Mouse (Mus musculus): ENCODE data around the gene Grik5.

Gene Grik5

DNA sequence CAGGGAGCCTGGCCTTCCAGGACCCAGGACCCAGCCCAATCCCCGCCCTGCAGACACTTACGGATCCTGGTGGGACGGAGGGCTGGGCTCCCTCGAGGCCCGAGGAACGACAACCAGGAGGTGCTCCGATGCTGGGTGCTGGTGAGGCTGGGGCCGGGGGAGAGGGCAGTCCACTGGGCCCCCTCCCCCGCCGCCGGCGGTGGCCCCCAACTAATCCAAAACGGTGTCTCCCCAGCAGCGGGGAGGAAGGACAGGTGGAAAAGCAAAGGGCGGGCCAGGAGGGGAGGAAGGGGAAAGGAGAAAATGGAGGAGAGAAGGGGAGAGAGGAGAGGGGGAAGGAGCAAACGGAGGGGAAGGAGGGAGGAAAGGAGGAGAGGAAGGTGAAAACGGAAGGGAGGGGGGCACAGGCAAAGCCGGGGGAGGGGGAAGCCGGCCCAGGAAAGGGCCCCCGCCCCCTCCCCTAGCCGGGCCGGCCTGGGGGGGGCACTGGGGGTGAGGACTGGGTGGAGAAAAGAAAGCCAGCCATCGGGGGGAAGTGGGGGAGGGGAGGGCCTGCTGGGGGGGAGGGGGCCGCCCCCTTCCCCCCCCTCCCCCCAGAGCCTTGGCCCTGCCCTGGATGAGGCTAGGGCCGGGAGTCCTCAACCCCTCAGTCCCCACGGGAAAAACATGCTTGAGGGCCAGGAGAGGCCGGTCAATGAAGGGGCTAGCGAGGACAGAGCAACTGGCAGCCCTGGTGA is at the start of gene Grik5, which contains the start of gene Zfp574:
Gene Grik5, minus strand, starts transcription at position 368 of the 737 bp plus-strand sequence.
Gene Zfp574, plus strand, starts transcription at position 589 of the 737 bp plus-strand sequence.
- peak; percentile 32 for DNase-seq

DNA sequence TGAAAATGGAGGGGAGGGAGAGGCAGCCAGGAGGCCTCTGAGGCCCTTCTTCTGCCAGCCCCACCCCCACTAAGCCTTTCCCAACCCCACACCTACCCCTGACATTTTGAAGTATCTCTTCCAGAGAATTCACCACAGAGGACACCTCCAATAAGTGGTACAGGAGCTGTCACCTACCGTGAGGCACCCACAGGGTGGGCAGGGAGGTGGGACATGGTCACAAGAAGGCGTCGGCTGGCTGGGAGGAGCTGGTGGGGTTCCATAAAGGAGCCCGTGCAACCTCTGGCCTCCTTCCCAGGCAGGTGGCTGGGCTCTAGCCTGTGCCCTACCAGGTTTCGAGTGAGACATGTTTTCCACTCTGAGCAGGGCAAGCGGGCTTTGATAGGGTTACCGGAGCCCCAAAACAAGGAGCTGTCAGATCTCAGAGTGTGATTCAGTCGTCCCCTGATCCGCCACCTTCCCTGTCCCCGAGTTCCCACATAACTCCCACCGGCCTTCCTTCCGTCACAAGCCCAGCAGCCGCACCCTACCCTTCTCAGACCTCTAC is 49.2 kb upstream of the Grik5 start:
- DNase-seq, result no peak

DNA sequence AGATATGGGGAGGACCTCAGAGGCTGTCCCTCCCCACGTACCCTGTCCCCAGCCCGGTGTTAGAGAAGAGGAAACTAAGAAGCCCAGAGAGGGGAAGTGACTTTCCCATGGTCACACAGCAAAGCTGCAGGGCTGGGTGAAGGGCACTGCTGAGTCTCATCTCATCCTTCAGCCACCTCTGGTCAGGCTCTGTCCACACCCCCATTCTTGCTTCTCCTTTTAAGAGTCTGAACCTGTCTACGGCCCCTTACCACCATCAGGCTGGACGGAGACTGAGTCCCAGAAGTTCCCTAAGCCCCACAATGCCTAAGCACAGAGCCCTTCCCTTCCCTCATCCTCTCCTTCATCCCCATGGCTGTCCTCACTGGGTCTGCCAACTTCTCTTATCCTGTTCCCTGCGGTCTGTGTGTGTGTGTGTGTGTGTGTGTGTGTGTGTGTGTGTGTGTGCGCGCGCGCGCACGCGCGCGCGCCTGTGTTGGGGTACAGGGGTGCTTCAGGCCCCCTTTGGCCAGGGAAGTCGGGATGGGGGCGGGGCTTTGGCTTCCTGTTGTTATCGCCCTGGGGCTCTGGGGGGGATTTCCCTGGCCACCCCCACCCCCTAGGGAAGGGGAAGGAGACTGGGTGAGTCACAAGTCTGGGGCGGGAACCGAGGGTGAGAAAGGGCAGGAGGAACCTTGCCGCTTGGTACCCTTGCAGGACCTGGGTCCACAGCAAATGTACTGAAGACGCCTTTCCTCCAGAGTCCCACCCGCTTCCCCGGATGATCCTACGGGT is 48.1 kb upstream of the Grik5 start:
- peak; percentile 28 for DNase-seq

DNA sequence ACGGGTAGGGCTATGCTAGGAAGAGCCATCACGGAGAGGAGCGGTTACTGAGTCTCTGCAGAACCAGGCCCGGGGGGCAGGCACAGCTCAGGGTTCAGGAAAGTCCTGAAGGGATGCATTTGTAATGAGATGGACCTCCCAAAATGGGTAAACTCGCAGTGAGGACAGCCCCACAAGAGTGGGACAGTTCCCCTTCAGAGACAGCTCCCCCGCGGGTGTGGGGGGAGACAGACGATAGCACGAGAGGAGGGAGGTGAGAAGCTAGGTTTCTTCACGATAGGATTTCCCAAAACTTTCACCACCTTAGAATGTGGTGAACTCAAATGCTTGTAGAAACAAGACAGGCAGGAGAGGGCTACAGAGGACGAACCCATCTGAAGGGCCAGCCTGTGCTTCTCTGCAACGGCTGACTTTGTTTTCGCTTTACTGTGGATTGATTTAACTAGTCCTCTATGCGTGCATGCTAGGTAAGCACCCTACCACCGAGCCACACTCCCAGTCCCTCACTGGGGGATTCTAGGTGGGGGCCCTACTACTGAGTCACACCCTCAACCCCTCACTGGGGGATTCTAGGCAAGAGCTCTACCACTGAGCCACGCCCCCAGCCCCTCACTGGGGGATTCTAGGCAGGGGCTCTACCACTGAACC is 40.9 kb upstream of the Grik5 start:
- no peak for DNase-seq

DNA sequence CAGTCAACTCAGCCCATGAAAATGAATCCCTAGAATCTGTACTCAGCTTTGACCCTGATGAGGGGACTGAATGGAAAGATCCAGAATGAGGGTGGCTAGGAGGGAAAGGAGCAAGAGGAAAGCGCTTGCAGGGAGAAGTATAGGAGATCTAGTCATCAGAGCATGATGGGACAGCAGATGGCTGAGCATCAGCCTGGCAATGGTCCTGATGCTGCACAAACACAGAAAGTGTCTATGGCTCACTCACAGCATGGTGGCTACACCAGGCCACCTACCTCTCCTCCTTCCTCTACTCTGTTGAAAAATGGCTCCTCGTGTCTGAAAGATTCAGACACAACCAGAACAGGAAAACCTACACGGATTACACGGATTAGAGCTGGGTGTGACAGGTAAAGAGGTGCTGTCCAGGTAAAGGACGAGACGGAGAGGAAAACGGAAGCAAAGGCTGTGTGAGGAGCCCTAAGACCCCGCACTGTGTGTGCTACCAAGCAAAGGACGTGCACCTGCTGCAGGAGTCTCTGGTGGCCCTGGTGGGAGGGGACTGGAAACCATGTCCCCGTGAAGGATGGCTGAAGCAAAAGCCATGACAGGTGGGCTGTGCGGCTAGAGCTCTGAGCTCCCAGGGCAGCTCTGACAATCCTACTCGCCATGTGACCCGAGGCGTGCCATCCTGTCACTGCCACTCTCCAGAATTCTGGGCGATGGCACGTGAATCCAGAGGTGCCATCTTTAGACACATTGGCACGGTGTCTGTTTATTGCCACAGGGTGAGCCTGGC is 40.2 kb upstream of the Grik5 start:
- no peak for DNase-seq

DNA sequence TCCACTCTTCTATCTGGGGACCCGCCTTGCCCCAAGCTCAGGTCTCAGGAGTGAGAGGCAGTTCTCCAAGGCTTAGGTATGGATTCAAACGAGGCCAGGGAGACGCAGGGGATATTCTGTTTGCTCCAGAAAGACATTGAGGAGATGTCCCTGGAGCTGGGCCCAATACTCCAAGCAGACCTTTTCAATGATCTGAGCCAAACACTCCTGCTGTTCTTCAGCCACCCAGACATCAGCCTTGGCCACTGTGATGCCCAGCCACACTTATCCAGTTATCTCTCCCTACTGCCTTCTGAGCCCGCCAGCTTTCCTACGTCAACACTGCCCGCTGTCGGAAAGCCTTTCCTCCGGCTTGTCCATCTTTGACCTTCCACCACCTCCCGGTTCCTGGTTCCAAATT is 38.2 kb upstream of the Grik5 start:
- no peak for DNase-seq

DNA sequence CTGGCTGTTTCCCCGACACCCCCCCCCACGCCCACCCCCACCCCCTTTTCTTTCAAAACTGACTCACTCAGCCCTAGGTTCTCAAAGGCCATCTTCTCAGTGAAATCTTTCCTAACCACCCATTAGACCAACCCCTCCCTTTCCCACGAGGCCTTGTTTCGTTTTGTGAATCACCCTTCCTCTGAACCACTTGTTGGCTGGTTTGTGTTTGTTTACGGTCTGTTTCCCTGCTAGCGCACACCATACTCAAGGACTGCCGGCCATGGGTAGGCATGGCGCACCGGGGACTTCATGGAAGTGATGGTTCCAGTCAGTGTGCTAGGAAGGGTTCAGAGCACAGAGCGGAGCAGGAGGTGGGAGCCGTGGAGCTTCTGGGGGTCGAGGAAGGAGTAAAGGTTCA is 37.2 kb upstream of the Grik5 start:
- DNase-seq, result no peak

DNA sequence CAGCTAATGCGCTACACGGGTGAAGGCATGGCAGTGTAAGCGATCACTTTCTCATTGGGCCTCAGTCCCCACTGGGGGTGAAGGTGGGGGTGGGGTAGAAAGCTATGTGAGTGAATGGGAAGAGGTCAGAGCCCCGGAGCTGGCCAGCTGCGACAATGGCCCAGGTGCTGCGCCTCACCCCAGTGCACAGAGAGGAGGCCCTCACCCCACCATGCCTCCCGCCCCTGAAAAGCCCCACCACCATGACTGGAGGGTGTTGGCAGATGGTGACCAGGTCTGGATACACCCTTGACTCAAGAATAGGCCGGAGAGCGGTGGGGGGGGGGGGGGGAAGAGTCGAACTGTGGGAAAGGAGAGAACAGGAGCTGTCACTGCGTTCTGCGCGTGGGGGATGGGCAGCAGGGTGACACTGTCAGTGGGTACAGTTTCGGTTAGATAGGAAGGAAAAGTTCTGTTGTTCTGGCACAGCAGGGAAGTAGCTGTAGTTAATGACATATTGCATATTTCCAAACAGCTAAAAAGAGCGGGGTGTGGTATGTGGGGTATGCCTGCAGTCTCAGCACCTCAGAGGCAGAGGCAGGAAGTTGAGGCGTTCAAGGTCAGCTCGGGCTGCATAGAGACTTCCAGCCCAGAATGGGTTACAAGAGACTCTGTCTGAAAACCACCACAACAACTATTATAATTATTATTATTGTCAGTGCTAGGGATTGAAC is 34.8 kb upstream of the Grik5 start:
- DNase-seq, result no peak

DNA sequence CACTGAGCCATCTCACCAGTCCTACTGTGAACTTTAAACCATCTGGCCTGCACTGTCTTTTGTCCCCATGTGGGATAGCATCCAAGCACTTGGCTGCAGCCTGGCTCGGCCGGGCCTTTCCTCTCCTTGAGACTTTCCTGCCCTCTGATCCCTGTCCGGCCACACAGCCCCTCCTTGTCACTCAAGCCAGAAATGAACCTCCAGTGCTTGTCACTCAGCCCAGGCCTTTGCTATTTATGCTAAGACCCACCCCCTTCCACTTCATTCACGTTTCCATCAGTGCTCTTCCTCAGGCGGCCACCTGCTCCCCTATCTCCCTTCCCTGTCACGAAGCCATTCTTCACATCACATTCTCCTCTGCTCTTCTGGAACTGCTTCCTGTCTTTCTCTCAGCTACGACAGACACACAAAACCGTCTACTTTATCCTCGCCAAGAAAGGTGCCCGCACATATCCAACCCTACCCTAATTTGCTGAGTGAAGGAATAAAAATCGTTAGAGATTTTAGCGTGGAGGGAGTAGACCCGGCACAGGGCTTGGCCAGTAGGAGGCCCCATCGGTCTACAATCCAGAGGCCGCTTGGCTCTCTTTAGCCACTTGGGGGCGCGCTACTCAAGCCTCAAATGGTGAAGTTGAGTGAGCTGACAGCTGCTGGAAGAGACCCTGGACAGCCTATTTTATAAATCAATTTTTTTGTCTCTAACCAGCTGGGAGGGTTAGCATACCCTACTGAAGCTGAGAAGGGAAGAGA is 33.4 kb upstream of the Grik5 start:
- peak; percentile 81 for DNase-seq

DNA sequence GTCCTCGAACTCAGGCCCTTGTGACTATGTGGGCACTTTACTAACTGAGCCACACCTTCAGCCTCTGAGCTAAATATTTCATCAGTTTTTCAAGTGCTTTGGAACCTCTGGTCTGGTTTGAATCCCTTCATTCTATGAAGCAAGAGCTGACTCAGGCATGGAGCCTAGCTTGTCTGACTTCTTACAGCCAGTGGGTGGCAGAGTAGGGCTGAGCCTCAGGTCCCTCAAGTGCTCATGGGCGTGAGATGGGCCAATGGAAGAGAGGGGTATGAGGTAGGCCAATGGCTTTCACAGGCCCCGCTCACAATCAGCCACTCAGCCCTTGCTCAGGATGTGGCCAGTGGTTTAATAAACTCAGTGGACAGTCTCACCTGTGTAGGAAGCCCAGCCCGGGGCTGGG is 27.4 kb upstream of the Grik5 start:
- DNase-seq, result no peak

DNA sequence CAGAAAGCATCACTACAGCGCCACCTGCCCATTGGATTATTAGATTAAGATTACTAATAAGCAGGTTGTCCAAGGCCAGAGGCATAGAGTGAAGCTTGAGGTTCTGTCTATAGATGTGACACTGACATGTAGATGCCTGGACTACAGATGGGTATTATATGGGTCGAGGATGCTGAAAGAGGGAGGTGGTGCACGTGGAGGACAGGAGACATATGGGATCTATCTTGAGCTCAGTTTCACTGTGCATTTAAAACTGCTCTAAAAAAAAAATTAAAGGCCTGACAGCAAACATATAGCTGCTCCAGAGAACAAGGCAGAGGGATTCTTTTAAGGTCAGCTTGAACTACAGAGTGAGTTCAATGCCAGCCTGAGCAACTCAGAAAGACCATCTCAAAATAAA is 26.0 kb upstream of the Grik5 start:
- DNase-seq, result no peak

DNA sequence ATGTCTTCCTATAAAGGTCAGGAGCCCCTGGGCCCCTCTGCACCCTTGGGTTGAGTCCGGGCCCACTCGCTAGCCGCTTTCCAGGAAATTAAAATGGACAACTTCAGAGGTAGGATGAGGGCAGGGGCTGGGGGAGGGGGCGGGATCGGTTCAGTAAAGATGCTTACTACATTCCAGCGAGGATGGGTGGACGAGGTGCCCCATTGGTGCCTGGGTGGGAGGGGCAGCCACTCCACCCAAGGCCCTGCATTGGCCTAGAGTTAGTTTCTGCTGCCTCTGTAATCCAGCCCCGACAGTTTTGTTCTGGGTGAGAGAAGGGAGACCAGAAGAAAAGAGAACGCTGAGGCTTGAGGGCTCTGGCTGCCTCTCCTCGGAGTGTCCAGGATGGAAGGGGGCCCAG is 17.7 kb upstream of the Grik5 start:
- no peak for DNase-seq

DNA sequence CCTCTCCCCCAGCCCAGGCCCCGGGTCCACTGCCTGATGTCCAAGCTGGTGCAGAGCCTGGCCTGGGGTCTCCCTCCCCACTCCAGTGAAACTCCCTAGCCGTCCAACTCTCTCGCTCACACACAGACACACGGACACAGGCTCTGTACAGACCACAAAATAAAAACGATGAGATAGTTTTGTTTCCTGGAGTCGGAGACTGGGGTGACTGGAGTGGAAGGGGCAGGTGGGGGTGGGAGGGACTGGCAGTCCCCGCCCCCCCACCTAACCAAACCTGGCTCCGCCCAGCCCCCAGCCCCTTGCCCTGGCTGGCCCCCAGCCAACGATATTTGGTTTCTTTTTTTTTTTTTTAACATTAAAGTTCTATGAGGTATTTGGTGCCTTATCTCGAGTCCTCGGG is 16.8 kb upstream of the Grik5 start:
- no peak for DNase-seq

DNA sequence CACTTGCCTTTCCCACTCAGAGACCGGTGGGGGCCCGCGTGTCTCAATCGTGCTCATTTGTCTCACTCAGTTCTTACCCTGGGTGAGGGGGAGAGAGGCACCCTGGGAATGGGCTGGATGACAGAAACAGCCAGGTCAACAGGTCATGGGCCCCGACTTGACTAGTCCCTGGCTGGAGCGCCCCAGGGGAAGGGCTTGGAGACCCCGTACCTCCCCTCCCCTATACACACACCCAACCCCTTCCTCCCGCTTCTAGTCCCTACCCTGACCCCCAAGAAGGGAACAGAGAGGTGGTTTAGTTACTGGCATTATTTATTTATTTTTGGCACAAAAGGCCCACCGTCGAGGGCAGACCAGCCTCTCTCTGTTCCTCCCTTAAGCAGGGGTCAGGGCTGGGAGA is 16.4 kb upstream of the Grik5 start:
- DNase-seq, result no peak

DNA sequence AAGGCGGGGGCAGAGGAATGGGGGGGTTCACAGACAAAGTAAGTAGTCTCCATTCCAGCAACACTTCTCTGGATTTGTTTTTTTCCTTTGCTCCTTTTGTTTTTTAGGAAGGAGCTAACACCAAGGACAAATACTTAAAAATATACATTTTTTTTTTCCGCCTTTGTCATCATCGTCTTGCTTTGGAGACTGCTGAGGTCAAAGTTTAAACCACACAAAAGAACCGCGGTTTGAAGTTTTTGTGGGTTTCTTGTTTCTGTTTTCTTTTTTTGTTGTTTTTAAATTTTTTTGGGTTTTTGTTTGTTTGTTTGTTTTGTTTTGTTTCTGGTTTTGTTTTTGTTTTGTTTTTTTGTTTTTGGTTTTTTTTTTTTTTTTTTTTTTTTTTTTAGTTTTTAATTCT is 15.8 kb upstream of the Grik5 start:
- no peak for DNase-seq

DNA sequence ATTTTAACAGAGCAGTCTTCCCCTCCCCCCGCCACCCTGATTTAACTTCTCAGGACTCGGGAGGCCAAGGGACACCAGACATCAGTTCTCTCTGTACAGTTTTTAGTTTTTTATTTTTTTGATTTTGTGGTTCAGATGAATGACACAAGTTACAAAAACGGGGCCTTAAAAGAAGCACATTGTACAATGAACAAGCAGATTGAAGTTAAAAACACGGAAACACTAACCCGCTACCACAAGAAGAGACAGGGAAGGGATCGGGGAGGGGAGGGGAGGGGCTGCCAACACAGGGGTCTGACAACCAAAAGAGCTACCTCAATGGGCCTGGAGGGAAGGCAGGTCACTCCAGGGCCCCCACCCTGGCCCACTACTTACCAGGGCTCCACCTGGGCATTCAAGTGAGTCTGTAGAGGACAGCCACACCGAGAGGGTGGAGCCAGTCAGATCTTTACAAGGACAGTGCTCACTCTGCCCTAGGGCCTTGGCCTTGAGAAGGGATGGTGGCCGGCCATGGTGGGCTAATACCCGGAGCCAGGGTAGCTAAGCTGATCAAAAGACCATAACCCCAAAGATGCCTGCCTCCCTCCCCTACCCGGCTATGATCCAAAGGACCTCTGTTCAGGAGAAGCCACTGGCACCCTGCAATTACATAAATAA is 15.2 kb upstream of the Grik5 start:
- no peak for DNase-seq

DNA sequence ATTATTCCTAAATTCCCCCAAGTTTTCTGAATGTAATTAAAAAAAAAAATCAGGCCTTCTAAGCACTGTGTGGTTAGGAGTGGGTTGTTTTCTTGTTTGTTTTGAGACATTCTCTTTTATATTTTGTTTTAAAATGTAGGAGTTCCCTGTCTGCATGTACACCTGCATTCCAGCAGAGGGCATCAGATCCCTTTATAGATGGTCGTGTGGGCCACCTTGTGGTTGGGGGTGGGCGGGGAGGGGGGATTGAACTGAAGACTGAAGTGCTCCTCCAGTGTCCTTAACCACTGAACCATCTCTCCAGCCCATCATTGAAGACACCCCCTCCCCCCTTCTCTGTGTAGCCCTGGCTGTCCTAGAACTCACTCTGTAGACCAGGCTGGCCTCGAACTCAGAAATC is 14.5 kb upstream of the Grik5 start:
- DNase-seq, result no peak

DNA sequence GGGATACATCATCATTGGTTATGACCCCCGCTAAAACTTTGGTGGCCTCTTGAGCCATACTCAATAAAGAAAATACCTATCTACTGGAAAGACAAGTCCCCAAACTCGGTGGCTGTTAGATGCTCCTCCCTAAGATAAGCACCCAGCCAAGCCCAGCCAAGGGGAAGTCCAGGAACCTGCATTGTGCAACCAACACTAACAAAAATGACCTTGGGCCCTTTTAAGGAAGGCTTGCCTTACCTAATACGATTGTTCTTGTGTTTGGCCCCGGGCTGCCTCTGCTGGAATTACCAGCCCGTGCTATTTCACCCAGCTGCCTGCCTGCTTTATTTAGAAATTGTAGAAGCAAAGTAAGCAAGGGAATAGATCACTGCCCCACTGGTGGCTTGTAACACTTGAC is 12.5 kb upstream of the Grik5 start:
- DNase-seq, result peak; percentile 13

DNA sequence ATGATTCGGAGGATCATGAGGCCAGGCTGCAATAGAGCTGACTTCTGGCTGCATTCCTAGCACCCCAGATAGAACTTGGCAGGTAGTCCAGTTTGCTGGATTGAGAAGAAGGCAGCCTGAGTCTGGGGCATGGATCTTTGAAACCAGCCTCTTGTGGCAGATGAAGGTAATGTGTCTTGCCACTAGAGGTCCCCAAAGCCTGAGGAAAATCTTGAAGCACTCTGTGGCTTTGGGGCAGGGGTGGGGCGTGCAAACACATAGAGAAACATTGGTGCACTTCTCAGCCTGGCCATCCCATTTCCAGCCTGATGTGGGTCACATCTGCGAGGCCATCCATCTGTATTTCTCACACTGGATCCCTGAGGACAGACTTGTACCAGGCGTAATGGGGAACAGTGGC is 10.4 kb upstream of the Grik5 start:
- peak; percentile 56 for DNase-seq

DNA sequence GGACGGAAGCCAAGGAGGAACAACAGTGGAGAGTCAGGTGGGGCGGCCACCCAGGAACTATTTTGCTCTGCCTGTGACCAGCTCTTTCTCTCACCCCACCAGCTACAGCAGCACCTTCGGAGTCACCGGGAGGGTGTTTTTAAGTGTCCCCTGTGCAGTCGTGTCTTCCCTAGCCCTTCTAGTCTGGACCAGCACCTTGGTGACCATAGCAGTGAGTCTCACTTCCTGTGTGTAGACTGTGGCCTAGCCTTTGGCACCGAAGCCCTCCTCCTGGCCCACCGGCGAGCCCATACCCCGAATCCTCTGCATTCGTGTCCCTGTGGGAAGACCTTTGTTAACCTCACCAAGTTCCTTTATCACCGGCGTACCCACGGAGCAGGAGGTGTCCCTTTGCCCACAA is 8.3 kb upstream of the Grik5 start:
- no peak for DNase-seq

DNA sequence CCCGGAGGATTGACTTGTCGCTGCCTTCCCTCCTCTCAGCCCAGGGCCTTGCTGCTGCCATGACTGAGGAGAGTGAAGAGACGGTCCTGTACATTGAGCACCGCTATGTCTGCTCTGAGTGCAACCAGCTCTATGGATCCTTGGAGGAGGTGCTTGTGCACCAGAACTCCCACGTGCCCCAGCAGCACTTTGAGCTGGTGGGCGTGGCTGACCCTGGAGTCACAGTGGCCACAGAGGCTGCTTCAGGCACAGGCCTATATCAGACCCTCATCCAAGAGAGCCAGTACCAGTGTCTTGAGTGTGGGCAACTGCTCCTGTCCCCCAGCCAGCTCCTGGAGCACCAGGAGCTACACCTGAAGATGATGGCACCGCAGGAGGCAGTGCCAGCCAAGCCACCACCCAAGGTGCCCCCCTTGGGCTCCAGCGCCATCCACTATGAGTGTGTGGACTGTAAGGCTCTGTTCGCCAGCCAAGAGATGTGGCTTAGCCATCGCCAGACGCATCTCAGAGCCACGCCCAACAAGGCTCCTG is 7.4 kb upstream of the Grik5 start:
- DNase-seq, result no peak
